Mouse (Mus musculus): ENCODE results near the gene Usp35. TPM values are rescaled to one million over a fixed set of nuclear protein-coding genes. Genes with fewer than 3 reads are reported as not detected.

Gene Usp35
- total RNA-seq, 4 experiments from 2014 or later: 0.56 to 1.2 (median 0.80) TPM

GRCm38 (mm10) chr7:97315656-97316055, 16.2 kb downstream of the Usp35 start:
- no peak for DNase-seq (ENCODE audit: low spot score in 2 of 2)

DNA sequence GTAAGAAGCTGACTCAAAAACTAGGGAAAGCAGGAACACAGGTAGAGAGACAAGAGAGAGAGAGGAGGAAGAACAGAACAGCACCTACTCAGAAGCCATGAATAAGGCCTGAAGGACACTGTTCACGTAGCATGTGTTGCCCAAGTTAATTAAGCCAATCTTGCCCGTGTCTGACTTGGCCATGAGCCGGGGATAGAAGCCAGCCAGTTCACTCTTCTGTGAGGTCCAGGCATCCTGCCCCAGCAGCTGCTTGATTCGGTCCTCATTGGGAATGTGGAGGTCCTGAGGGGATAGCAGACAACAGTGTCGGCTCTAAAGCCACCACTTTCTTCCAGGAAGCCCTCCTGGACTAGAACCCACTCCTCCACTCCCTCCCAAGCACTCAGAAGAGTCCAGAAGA, 17.2 kb downstream of the Usp35 start:
- no peak for DNase-seq (ENCODE audit: low spot score in 2 of 2)

GRCm38 (mm10) chr7:97313364-97313995, 18.3 kb downstream of the Usp35 start:
- DNase-seq (ENCODE audit: low spot score in 2 of 2): peak in 1 of 2 experiments; percentile 2

- DNase-seq (ENCODE audit: low spot score in 2 of 2): no peak
Observed at GRCm38 (mm10) chr7:97312856-97313255, 19.0 kb downstream of the Usp35 start.

DNA sequence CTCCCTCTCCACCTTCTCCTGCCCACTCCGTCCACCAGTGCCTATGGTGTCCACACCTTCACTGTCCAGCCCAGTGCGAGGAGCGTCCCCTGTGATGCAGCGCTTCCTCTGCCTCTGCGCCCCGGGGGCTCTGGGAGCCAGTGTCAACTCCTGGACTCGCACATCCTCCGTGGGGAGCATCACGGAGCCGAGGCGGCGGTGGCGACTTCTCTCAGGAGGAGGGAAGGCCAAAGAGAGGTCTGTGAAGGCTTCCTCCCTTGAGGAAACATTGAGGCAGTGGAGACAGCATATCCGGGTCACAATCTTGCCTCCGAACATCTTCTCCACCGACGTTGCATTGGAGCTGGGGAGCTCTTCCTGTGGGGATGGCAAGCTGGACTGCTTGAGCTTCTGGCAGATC, 19.6 kb downstream of the Usp35 start:
- peak in 1 of 2 experiments; percentile 4 for DNase-seq (ENCODE audit: low spot score in 2 of 2)

DNA sequence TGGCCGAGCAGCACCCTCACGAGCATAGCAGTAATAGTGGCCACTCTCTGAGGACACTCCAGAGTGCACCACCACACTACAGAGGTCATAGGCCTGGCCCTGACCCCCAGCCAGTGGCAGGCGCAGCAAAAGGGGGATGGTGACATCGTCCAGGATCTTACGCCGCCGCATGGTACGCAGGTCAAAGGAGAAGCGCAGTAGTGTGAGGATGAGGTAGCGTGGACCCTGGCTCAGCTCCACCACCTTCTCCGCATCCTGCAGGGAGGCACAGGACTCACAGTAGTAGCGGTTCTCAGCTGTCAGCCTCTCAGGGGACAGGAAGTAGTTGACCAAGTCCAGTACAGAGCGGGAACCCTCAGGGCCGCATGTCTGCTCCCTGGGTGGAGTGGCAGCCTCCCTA, 20.2 kb downstream of the Usp35 start:
- no peak for DNase-seq (ENCODE audit: low spot score in 2 of 2)

GRCm38 (mm10) chr7:97310341-97310635, 21.5 kb downstream of the Usp35 start:
- no peak for DNase-seq (ENCODE audit: low spot score in 2 of 2)

DNA sequence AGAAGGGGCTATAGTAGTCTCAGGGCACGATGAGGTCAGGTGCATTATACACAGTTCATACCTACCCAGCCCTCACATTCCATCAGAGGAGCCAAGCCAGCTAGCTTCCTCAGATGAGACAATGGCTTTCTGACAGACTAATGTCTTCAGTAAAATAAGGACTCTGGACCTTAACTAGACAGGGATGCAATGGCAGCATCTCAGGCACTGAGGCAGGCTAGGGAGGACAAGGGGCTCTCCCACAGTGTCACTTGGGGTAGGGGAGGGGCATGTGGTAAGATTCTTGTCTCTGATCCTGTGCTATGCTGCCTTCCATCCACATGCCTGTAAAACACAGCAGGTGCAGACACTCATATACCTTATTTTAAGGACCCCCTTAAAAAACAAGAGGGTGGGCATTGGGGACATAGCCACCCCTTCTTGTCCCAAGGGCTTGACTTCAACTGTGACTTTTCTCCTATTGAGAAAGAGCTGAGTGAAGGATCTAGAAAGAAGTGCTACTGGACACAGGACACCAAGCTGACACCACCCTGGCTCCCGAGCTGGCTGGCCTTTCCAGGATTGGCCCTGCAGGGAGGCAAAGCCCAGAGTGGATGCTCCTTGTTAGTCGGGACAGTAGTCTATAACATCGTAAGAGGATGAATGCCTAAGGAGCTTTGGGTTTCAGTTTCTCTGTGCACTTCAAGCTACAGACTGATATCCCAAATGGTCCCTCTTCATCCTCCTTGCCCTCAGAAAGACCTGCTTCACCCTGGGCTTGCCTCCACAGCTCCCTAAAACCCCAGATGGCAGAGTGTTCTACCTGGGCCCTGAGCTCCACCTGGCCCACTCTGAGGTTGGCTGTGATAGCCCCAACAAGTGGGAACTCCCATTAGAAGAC, 22.1 kb downstream of the Usp35 start:
- peak in 1 of 2 experiments; percentile 1 for DNase-seq (ENCODE audit: low spot score in 2 of 2)

GRCm38 (mm10) chr7:97307546-97307945, 24.3 kb downstream of the Usp35 start:
- no peak for DNase-seq (ENCODE audit: low spot score in 2 of 2)

GRCm38 (mm10) chr7:97306813-97307212, 25.0 kb downstream of the Usp35 start:
- DNase-seq (ENCODE audit: low spot score in 2 of 2): no peak

DNA sequence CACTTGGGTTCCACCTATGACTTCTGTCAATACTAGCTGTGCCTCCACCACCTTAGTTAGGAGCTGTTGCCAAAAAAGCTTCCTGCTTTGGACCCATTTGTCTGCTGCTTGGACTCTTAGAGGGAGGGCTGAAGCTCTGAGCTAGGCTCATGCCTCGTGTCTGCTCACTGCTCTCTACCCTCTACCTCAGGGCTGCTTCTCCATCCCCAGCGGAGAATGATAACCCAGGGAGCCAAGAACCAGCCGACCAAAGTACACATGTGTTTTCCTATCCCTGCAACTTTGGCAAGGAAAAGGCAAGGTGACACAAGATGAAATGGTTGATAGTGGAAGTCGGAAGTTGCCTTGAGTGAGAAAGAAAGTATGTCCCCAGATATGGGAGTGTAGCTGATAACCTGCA, 26.6 kb downstream of the Usp35 start:
- peak in 1 of 2 experiments; percentile 1 for DNase-seq (ENCODE audit: low spot score in 2 of 2)

DNA sequence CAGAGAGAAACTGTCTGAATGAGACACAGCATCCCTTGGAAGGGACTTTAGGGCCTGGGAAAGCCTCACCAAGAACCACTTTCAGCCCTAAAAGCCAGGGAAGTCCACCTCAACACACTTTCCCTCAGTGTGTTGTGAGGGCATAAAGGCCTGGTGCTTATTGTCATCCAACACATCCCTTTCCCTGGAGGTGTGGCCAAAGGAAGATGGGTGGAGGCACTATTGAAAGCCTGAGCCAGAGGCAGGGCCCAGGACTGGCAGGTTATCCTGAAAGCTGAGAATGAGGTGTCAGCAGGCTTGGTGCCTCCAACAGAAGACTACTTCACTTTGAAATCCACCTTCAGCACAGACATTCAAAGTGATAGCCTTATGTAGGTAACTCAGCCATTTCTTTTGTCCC, 27.3 kb downstream of the Usp35 start:
- DNase-seq (ENCODE audit: low spot score in 2 of 2): peak in 1 of 2 experiments; percentile 1

DNA sequence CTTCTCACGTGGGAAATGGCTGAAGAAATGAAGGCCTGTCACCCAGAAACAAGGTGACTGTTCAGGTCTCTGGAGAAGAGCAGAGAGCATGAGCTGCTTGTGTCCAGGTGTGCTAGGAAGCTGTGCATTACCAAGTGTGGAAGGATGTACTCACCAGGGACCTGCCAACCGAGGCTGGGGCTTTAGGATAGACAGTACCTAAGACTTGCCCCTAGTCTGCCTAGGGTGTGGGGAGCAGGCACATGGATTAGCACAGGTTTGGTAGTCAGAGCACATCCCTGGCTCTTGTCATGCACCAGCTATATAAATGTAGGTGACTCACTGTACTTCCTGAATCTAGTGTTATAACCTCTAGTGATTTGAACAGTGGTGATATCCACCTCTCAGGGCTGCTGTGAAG, 28.2 kb downstream of the Usp35 start:
- no peak for DNase-seq (ENCODE audit: low spot score in 2 of 2)

GRCm38 (mm10) chr7:97302876-97303275, 28.9 kb downstream of the Usp35 start:
- DNase-seq (ENCODE audit: low spot score in 2 of 2): no peak

GRCm38 (mm10) chr7:97302261-97302660, 29.6 kb downstream of the Usp35 start:
- DNase-seq (ENCODE audit: low spot score in 2 of 2): no peak

DNA sequence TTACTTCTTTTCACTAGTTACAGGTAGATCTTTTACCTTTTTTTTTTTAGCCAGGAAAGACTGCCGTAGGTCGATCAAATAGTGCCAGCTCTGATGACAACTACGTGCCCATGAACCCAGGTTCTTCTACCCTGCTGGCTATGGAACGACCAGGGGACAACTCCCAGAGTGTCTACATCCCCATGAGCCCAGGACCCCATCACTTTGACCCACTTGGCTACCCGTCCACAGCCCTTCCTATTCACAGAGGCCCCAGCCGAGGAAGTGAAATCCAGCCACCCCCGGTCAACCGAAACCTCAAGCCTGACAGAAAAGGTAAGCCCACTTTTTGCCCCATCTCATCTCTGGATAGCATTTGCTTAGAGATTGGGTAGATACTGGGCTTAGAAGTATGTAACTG, 30.5 kb downstream of the Usp35 start:
- no peak for DNase-seq (ENCODE audit: low spot score in 2 of 2)

GRCm38 (mm10) chr7:97300914-97301313, 30.9 kb downstream of the Usp35 start:
- DNase-seq (ENCODE audit: low spot score in 2 of 2): no peak

- no peak for DNase-seq (ENCODE audit: low spot score in 2 of 2)
Observed at GRCm38 (mm10) chr7:97298943-97299342, 32.9 kb downstream of the Usp35 start.

DNA sequence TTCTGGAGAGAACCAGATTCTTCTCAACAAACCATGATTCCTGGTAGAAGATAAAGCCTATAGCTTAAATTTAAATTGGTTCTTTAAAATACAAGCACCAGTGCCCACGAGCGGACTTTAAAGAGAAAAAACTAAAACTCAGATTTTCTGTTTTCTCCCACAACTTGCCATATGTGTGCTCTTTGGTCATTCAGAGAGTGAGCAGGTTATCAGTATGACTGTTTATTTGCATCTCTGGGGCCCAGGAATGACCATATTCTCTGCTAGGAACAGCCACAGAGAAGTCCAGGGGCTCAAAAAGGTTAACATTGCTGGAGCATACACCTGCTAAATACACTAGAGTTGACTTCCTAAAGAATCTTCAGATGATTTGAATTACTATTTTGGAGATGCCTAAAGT, 33.5 kb downstream of the Usp35 start:
- no peak for DNase-seq (ENCODE audit: low spot score in 2 of 2)

DNA sequence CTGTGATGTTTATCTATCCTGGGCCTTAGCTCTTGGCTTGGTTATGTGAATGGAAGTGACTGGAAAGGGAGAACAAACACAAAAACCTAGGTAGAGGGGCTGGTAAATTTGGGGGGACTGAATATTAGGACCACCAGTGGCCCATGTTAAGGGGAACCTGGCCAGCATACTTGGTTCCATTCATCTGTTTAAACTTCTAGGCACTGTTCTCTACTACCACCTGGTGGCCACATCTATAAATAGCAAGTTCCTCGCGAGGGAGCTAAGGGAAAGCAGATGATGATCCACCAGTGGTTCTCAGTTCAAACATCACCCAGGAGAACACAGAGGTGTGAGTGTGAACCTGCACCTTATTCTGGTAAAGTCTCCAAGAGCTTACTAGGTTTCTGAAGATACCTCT, 34.4 kb downstream of the Usp35 start:
- DNase-seq (ENCODE audit: low spot score in 2 of 2): peak; percentile 21 to 39

GRCm38 (mm10) chr7:97296986-97297385, 34.8 kb downstream of the Usp35 start:
- no peak for DNase-seq (ENCODE audit: low spot score in 2 of 2)

GRCm38 (mm10) chr7:97271068-97271467, 60.8 kb downstream of the Usp35 start:
- no peak for DNase-seq (ENCODE audit: low spot score in 2 of 2)

DNA sequence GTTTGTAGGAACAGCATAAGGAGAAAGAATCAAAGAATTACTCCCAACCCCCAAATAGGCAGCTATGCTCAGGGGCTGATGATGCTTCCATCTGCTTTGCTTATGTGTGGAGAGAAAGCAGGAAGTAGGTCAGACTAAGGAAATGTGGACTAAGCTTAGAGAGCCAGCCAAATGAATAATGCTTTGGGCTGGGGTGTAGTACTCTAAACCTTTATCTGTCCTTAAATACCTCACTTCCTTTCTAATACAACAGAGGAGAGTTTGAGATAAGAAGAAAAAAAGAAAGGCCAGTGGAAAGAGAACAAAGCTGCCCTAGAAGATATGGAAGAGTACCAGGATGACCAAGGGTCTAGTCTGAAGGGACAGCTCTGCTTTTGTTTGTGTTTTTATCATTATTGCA, 61.5 kb downstream of the Usp35 start:
- DNase-seq (ENCODE audit: low spot score in 2 of 2): no peak
